Mouse (Mus musculus) colon, adult 2 months (tissue): ENCODE results near the gene Ampd1. TPM values are rescaled to one million over a fixed set of nuclear protein-coding genes. Genes with fewer than 3 reads are reported as not detected.

Experiments used
- polyA plus RNA-seq: library from polyadenylated mRNA; depleted of rRNA; stranded (reverse); fragments of >200 nt; gene quantifications from 2 replicates; pipeline ENCODE4 v1.2.3, GENCODE M21; 2012; rRNA removed

Ampd1 gene
- 0.05 TPM in 1 of 2 replicates, not detected in the other for polyA plus RNA-seq

DNA sequence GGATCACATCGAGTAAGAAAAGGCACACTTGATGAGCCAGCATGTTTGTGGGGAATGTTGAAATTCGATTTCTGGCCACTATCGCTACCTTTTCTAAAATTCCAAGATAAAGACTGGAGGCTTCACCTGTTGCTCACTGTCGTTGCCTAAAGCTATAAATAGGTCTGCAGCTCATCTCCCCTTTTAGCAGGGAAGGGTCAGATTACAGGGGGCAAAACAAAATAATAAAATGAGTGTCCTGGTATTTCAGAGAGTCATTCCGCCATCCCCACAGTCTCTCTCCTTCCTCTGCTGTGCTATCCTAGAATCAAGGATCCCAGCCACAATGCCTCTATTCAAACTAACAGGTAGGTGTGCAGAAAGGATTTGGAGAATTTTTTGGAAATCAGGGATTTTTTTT, at the start of gene Ampd1:
TSS of gene Ampd1 (plus strand) at position 244 of the 400 bp plus-strand sequence.

DNA sequence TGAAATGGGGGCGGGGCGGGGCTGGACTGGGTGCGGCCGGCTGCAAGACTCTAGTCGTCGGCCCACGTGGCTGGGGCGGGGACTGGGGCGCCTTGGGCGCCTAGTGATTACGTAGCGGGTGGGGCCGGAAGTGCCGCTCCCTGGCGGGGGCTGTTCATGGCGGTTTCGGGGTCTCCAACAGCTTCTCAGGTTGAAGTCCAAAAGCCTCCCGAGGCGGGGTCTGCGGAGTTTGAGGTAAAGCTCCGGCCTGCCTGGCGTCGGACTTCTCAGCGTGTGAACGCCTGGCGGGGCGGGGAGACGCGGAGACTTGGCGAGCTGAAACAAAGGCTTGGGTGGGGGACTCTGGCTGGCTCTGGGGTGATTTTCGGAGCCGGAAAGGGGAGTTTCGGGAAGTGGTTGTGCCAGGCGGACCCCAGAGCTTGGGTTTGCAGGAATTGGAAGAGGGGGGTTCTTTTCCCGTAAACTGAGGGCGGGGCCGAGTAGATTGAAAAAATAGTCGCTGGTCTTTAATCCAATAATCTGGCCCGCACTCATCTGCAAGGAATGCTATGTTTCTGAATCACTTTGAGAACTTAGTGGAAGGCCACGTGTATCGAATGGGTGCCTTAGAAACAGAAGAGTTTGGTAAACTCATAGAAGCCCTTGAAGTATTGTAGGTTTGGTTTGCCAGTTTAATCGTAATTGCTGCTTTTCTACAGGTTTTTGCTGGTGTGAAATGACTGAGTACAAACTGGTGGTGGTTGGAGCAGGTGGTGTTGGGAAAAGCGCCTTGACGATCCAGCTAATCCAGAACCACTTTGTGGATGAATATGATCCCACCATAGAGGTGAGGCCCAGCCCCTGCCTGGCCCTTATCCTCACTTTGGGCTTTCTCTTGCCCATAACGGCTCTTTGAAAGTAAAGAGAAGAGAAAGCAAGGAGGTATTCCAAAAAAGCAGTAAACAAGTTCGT, 15.3 kb upstream of the Ampd1 start, which contains the start of gene Nras:
TSS of gene Nras (plus strand) at position 79 of the 951 bp plus-strand sequence.

DNA sequence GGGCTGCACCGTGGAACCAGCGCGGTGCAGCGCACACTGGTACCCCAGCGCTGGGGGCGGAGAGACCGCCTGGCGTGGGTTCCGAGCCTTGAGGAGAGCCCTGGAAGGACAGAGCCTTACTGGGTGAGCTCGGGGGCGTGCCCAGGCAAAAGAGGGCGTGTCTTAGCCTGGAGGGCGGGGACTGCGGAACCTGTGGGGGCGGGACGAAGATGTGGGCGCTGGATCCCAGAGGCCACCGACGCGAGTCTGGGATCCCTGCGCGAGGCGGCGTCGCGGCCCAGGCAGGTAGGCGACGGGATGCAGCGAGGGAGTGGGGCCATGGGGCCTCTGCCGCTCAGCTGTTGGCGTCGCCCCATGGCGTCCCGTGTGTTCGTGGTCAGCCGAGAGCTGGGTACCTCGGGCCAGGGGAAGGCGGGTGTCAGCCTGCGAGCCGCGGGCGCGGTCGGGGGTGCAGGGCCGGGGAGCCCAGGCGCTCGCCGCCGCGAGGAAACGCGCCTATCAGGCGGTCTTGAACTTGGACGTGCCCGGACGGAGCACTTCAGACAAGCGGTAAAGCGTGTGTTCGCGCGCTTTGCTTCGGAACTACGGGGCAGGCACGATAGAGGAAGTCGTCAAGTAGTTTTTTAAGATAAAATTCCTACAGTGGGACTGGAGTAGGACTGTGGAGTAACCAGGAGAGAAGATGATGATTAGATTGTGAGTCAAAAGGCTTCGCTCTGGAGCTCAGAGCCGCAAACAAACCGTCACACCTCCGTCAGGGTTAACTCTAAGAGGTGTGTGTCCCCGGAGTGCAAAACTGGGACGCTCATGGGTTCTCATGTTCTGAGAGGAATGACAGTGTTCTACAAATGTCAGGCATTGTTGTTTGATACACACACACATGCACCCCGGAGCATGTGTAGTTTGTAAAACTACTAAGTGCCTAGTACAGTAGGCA, 28.9 kb downstream of the Ampd1 start, which contains the start of gene Dennd2c:
TSS of gene Dennd2c (plus strand) at position 151 of the 937 bp plus-strand sequence.

Other genes starting within 250 kb of the Ampd1 start
- not detected in 2 replicates for gene Sycp1, start 137.9 kb upstream of the Ampd1 start, polyA plus RNA-seq
- not detected in 2 replicates for gene Nr1h5, start 109.9 kb upstream of the Ampd1 start, polyA plus RNA-seq
- 18.2 and 23.7 TPM in 2 replicates for gene Sike1, start 78.3 kb upstream of the Ampd1 start, polyA plus RNA-seq
- 10.5 and 15.2 TPM in 2 replicates for gene Csde1, start 53.6 kb upstream of the Ampd1 start, polyA plus RNA-seq
- 6.5 and 9.1 TPM in 2 replicates for gene Nras, start 15.7 kb upstream of the Ampd1 start, polyA plus RNA-seq
- gene Dennd2c, start 28.6 kb downstream of the Ampd1 start, polyA plus RNA-seq = 0.36 and 0.55 TPM in 2 replicates
- gene Bcas2, start 97.6 kb downstream of the Ampd1 start, polyA plus RNA-seq = 19.2 and 22.4 TPM in 2 replicates
- gene Trim33, start 205.3 kb downstream of the Ampd1 start, polyA plus RNA-seq = 5.6 and 5.8 TPM in 2 replicates